Mouse (Mus musculus) liver, embryonic 15.5 days (tissue): ENCODE measurements around the gene Hnrnpul2. TPM values are rescaled to one million over a fixed set of nuclear protein-coding genes. Genes with fewer than 3 reads are reported as not detected.

Source experiments
- ATAC-seq: fragments of 200-750 bp; cut with Nextera tagmentation; 2 replicates; pipeline ENCODE4 v1.8.0; 2017; ENCODE audit warnings: moderate number of reproducible peaks, mild to moderate bottlenecking, moderate library complexity; ENCODE audit not compliant: insufficient read depth
- H3K27ac ChIP-seq: fragments of 300-500 bp; sonication (generic); replicated peaks from 2 replicates; pipeline ENCODE4 v1.5.1; 2015; ENCODE audit warnings: mild to moderate bottlenecking, inconsistent platforms
- H3K27me3 ChIP-seq: fragments of 300-500 bp; sonication (generic); 2 replicates; pipeline ENCODE4 v1.6.1; 2015; ENCODE audit warnings: mild to moderate bottlenecking, inconsistent platforms
- H3K36me3 ChIP-seq: fragments of 300-500 bp; sonication (generic); replicated peaks from 2 replicates; pipeline ENCODE4 v1.6.1; 2015; ENCODE audit warnings: moderate library complexity, mild to moderate bottlenecking, inconsistent platforms
- H3K4me1 ChIP-seq: fragments of 300-500 bp; sonication (generic); replicated peaks from 2 replicates; pipeline ENCODE4 v1.6.1; 2015; ENCODE audit warnings: inconsistent platforms
- H3K4me2 ChIP-seq: fragments of 300-500 bp; sonication (generic); 2 replicates; pipeline ENCODE4 v1.6.1; 2015; ENCODE audit warnings: moderate library complexity, mild to moderate bottlenecking, inconsistent platforms
- H3K4me3 ChIP-seq: fragments of 300-500 bp; sonication (generic); replicated peaks from 2 replicates; pipeline ENCODE4 v1.5.1; 2015; ENCODE audit warnings: mild to moderate bottlenecking, inconsistent platforms
- H3K9ac ChIP-seq: fragments of 300-500 bp; sonication (generic); 2 replicates; pipeline ENCODE4 v1.6.1; 2015; ENCODE audit warnings: moderate library complexity, mild to moderate bottlenecking, inconsistent platforms
- H3K9me3 ChIP-seq: fragments of 300-500 bp; sonication (generic); replicated peaks from 2 replicates; pipeline ENCODE4 v1.6.1; 2016; ENCODE audit warnings: inconsistent platforms
- WGBS: fragments of 180-500 bp; shearing (Covaris S2); methylation state at CpG from one replicate; pipeline ENCODE4 v1.1.7; 2015; ENCODE audit warnings: mixed read lengths; ENCODE audit not compliant: insufficient replicate concordance; 5-methylcytosine and 5-hydroxymethylcytosine counted together
- polyA plus RNA-seq: library from polyadenylated mRNA; unstranded; fragments of >200 nt; fragmentation: Nextera tagmentation; extraction: Ambion mirVana; gene quantifications from 2 replicates; pipeline ENCODE4 v1.2.1, GENCODE M21; 2015

The Hnrnpul2 gene
- polyA plus RNA-seq = 2.2 and 2.6 TPM in 2 replicates

GRCm38 (mm10) chr19:8819596-8820423 lies at the start of gene Hnrnpul2:
Gene Hnrnpul2 (plus strand): TSS chr19:8820010.
- peak within 1 kb of the TSS; percentile 92 for H3K4me3 ChIP-seq
- no peaks in the 10 kb centered on the region for H3K27me3 ChIP-seq
- H3K9me3 ChIP-seq = no peaks in the 10 kb centered on the region
- WGBS = under 1% methylated on average over 83 of the region's 83 CpGs
- peaks cover 43% of the 10 kb centered on the region for H3K4me1 ChIP-seq
- peak within 1 kb of the TSS; percentile 86 for H3K4me2 ChIP-seq
- peak within 1 kb of the TSS; percentile 95 for H3K9ac ChIP-seq
- H3K27ac ChIP-seq = peak within 1 kb of the TSS; percentile 100
- peaks cover 49% of the 10 kb centered on the region for H3K36me3 ChIP-seq
- peak; percentile 90 for ATAC-seq

- ATAC-seq = no peak
- Histone ChIP-seq H3K9me3 (no peaks in the 10 kb centered on the region), H3K27ac (peak within 1 kb of the TSS; percentile 85), H3K9ac (peak within 1 kb of the TSS; percentile 81), H3K4me1 (peaks cover 41% of the 10 kb centered on the region), H3K4me3 (peak within 1 kb of the TSS; percentile 80), H3K4me2 (peak within 1 kb of the TSS; percentile 92), H3K27me3 (no peaks in the 10 kb centered on the region), H3K36me3 (peaks cover 69% of the 10 kb centered on the region)
- 13% methylated on average over 29 of the region's 29 CpGs for WGBS
Measured at GRCm38 (mm10) chr19:8770567-8771270, 49.1 kb upstream of the Hnrnpul2 start, which contains the start of gene Tmem223. Gene Tmem223 (plus strand): TSS chr19:8770996.

- peak overlapping the region; percentile 97 for H3K9ac ChIP-seq
- no peaks in the 10 kb centered on the region for H3K9me3 ChIP-seq
- peak overlapping the region; percentile 99 for H3K27ac ChIP-seq
- WGBS = 22% methylated on average over 5 of the region's 5 CpGs
- H3K4me1 ChIP-seq = peaks cover 51% of the 10 kb centered on the region
- ATAC-seq = peak; percentile 52
- H3K4me2 ChIP-seq = peak overlapping the region; percentile 92
- H3K36me3 ChIP-seq = peaks cover 48% of the 10 kb centered on the region
- no peaks in the 10 kb centered on the region for H3K27me3 ChIP-seq
- peak overlapping the region; percentile 88 for H3K4me3 ChIP-seq
Measured at GRCm38 (mm10) chr19:8772996-8773395, 46.8 kb upstream of the Hnrnpul2 start.

- ATAC-seq = no peak
- Histone ChIP-seq H3K9me3 (no peaks in the 10 kb centered on the region), H3K36me3 (peaks cover 48% of the 10 kb centered on the region), H3K4me1 (peaks cover 51% of the 10 kb centered on the region), H3K4me3 (peak overlapping the region; percentile 88), H3K9ac (peak overlapping the region; percentile 97), H3K27me3 (no peaks in the 10 kb centered on the region), H3K4me2 (peak overlapping the region; percentile 92), H3K27ac (peak overlapping the region; percentile 99)
- 24% methylated on average over 6 of the region's 6 CpGs for WGBS
Measured at GRCm38 (mm10) chr19:8773409-8773808, 46.4 kb upstream of the Hnrnpul2 start.

GRCm38 (mm10) chr19:8774086-8774835 lies 45.5 kb upstream of the Hnrnpul2 start, which contains the start of gene Tmem179b:
Gene Tmem179b (minus strand): TSS chr19:8774467.
- Histone ChIP-seq H3K9me3 (no peaks in the 10 kb centered on the region), H3K27ac (peak within 1 kb of the TSS; percentile 99), H3K27me3 (no peaks in the 10 kb centered on the region), H3K4me3 (peak within 1 kb of the TSS; percentile 88), H3K9ac (peak within 1 kb of the TSS; percentile 97), H3K4me1 (peaks cover 51% of the 10 kb centered on the region), H3K36me3 (peaks cover 44% of the 10 kb centered on the region), H3K4me2 (peak within 1 kb of the TSS; percentile 92)
- ATAC-seq = peak; percentile 88
- under 1% methylated on average over 68 of the region's 68 CpGs for WGBS

- Histone ChIP-seq H3K9me3 (no peaks in the 10 kb centered on the region), H3K4me1 (peaks cover 51% of the 10 kb centered on the region), H3K27ac (peak overlapping the region; percentile 99), H3K4me2 (peak overlapping the region; percentile 92), H3K36me3 (peaks cover 41% of the 10 kb centered on the region), H3K27me3 (no peaks in the 10 kb centered on the region), H3K9ac (peak overlapping the region; percentile 97), H3K4me3 (peak overlapping the region; percentile 88)
- no peak for ATAC-seq
- 3% methylated on average over 20 of the region's 20 CpGs for WGBS
Measured at GRCm38 (mm10) chr19:8774951-8775421, 44.8 kb upstream of the Hnrnpul2 start.

GRCm38 (mm10) chr19:8786008-8786781 lies 33.6 kb upstream of the Hnrnpul2 start, which contains the start of gene Taf6l:
Gene Taf6l (minus strand): TSS chr19:8786417.
- Histone ChIP-seq H3K4me1 (peaks cover 24% of the 10 kb centered on the region), H3K27ac (peak within 1 kb of the TSS; percentile 89), H3K27me3 (no peaks in the 10 kb centered on the region), H3K4me2 (peak within 1 kb of the TSS; percentile 86), H3K9me3 (no peaks in the 10 kb centered on the region), H3K4me3 (peak within 1 kb of the TSS; percentile 89), H3K36me3 (peaks cover 32% of the 10 kb centered on the region), H3K9ac (peak within 1 kb of the TSS; percentile 82)
- ATAC-seq = peak; percentile 99
- under 1% methylated on average over 32 of the region's 32 CpGs for WGBS

- WGBS = 48% methylated on average over 3 of the region's 3 CpGs
- H3K9me3 ChIP-seq = no peaks in the 10 kb centered on the region
- ATAC-seq = no peak
- H3K4me3 ChIP-seq = no peak overlapping the region
- H3K27ac ChIP-seq = no peak overlapping the region
- no peak overlapping the region for H3K4me2 ChIP-seq
- no peak overlapping the region for H3K9ac ChIP-seq
- H3K4me1 ChIP-seq = peaks cover 24% of the 10 kb centered on the region
- peaks cover 22% of the 10 kb centered on the region for H3K36me3 ChIP-seq
- no peaks in the 10 kb centered on the region for H3K27me3 ChIP-seq
Measured at GRCm38 (mm10) chr19:8788521-8788920, 31.3 kb upstream of the Hnrnpul2 start.

- no peak overlapping the region for H3K9ac ChIP-seq
- no peak overlapping the region for H3K27ac ChIP-seq
- no peak overlapping the region for H3K4me2 ChIP-seq
- H3K36me3 ChIP-seq = peaks cover 25% of the 10 kb centered on the region
- no peaks in the 10 kb centered on the region for H3K27me3 ChIP-seq
- WGBS = 75% methylated on average over 1 of the region's 1 CpGs
- peaks cover 24% of the 10 kb centered on the region for H3K4me1 ChIP-seq
- no peak overlapping the region for H3K4me3 ChIP-seq
- ATAC-seq = no peak
- H3K9me3 ChIP-seq = no peaks in the 10 kb centered on the region
Measured at GRCm38 (mm10) chr19:8789171-8789570, 30.6 kb upstream of the Hnrnpul2 start.

- Histone ChIP-seq H3K4me1 (peaks cover 15% of the 10 kb centered on the region), H3K27ac (no peak overlapping the region), H3K4me2 (no peak overlapping the region), H3K4me3 (no peak overlapping the region), H3K27me3 (no peaks in the 10 kb centered on the region), H3K9ac (no peak overlapping the region), H3K36me3 (peaks cover 35% of the 10 kb centered on the region), H3K9me3 (no peaks in the 10 kb centered on the region)
- ATAC-seq = no peak
- WGBS = 64% methylated on average over 7 of the region's 7 CpGs
Measured at GRCm38 (mm10) chr19:8790171-8790570, 29.6 kb upstream of the Hnrnpul2 start.
